Mouse (Mus musculus) forebrain, embryonic 12.5 days (tissue): ENCODE results near the gene Gm5148. TPM values are rescaled to one million over a fixed set of nuclear protein-coding genes. Genes with fewer than 3 reads are reported as not detected.
A peak's percentile ranks its signal among the peaks of the same experiment; 100 is the strongest.

Experiments used
- ATAC-seq: fragments of 200-750 bp; cut with Nextera tagmentation; 2 replicates; pipeline ENCODE4 v1.8.0; 2017; ENCODE audit warnings: moderate TSS enrichment; ENCODE audit not compliant: low FRiP score
- H3K27ac ChIP-seq: fragments of 300-500 bp; sonication (generic); 2 replicates; pipeline ENCODE4 v1.5.1; 2016; ENCODE audit warnings: mild to moderate bottlenecking
- H3K27me3 ChIP-seq: fragments of 300-500 bp; sonication (generic); 2 replicates; pipeline ENCODE4 v1.6.1; 2016; ENCODE audit warnings: mild to moderate bottlenecking
- H3K36me3 ChIP-seq: fragments of 300-500 bp; sonication (generic); replicated peaks from 2 replicates; pipeline ENCODE4 v1.6.1; 2016; ENCODE audit warnings: mild to moderate bottlenecking
- H3K4me1 ChIP-seq: fragments of 300-500 bp; sonication (generic); 2 replicates; pipeline ENCODE4 v1.6.1; 2016
- H3K4me2 ChIP-seq: fragments of 300-500 bp; sonication (generic); 2 replicates; pipeline ENCODE4 v1.6.1; 2016; ENCODE audit warnings: mild to moderate bottlenecking, moderate library complexity
- H3K4me3 ChIP-seq: fragments of 300-500 bp; sonication (generic); replicated peaks from 2 replicates; pipeline ENCODE4 v1.5.1; 2016; ENCODE audit warnings: mild to moderate bottlenecking
- H3K9ac ChIP-seq: fragments of 300-500 bp; sonication (generic); 2 replicates; pipeline ENCODE4 v1.6.1; 2016; ENCODE audit warnings: mild to moderate bottlenecking
- H3K9me3 ChIP-seq: fragments of 300-500 bp; sonication (generic); 2 replicates; pipeline ENCODE4 v1.6.1; 2016
- WGBS: fragments of 180-500 bp; shearing (Covaris S2); methylation state at CpG from one replicate; pipeline ENCODE4 v1.1.7; 2016; 5-methylcytosine and 5-hydroxymethylcytosine counted together
- polyA plus RNA-seq: library from polyadenylated mRNA; unstranded; fragments of >200 nt; fragmentation: Nextera tagmentation; extraction: Ambion mirVana; gene quantifications from 2 replicates; pipeline ENCODE4 v1.2.1, GENCODE M21; 2016

Gene Gm5148
- polyA plus RNA-seq, 1 experiment from 2014 or later = 4.3 TPM

GRCm38 (mm10) chr3:37757613-37758012 lies 33.3 kb upstream of the Gm5148 start:
- Histone ChIP-seq H3K4me3 (no peak overlapping the region), H3K4me1 (peaks cover 14% of the 10 kb centered on the region), H3K9me3 (no peaks in the 10 kb centered on the region), H3K36me3 (no peaks in the 10 kb centered on the region), H3K27me3 (peaks cover 6% of the 10 kb centered on the region; the same call in 1 of the 2 replicates), H3K4me2 (peak overlapping the region; percentile 40), H3K9ac (no peak overlapping the region), H3K27ac (no peak overlapping the region)
- ATAC-seq = peak; percentile 47; the same call in 1 of the 2 replicates
- WGBS = 16% methylated on average over 4 of the region's 4 CpGs

- no peaks in the 10 kb centered on the region for H3K9me3 ChIP-seq
- WGBS = 66% methylated on average over 2 of the region's 2 CpGs
- H3K27me3 ChIP-seq = peaks cover 5% of the 10 kb centered on the region; the same call in 1 of the 2 replicates
- H3K4me2 ChIP-seq = no peak overlapping the region
- no peak overlapping the region for H3K4me3 ChIP-seq
- no peak overlapping the region for H3K27ac ChIP-seq
- H3K9ac ChIP-seq = no peak overlapping the region
- H3K36me3 ChIP-seq = no peaks in the 10 kb centered on the region
- peaks cover 14% of the 10 kb centered on the region for H3K4me1 ChIP-seq
- ATAC-seq = no peak
Measured at GRCm38 (mm10) chr3:37756005-37756404, 31.7 kb upstream of the Gm5148 start.

GRCm38 (mm10) chr3:37754639-37755038 lies 30.3 kb upstream of the Gm5148 start:
- 91% methylated on average over 3 of the region's 3 CpGs for WGBS
- ATAC-seq = no peak

GRCm38 (mm10) chr3:37753148-37753547 lies 28.9 kb upstream of the Gm5148 start:
- Histone ChIP-seq H3K4me1 (peaks cover 8% of the 10 kb centered on the region), H3K27ac (no peak overlapping the region), H3K4me2 (no peak overlapping the region), H3K9me3 (no peaks in the 10 kb centered on the region), H3K27me3 (no peaks in the 10 kb centered on the region; the same call in 1 of the 2 replicates), H3K36me3 (no peaks in the 10 kb centered on the region), H3K9ac (no peak overlapping the region), H3K4me3 (no peak overlapping the region)
- 91% methylated on average over 3 of the region's 3 CpGs for WGBS
- no peak for ATAC-seq

More at GRCm38 (mm10) chr3:37754639-37755038, 30.3 kb upstream of the Gm5148 start:
- H3K27ac ChIP-seq = no peak overlapping the region
- H3K27me3 ChIP-seq = no peaks in the 10 kb centered on the region; the same call in 1 of the 2 replicates
- no peaks in the 10 kb centered on the region for H3K36me3 ChIP-seq
- no peak overlapping the region for H3K9ac ChIP-seq
- H3K4me2 ChIP-seq = no peak overlapping the region
- no peak overlapping the region for H3K4me3 ChIP-seq
- no peaks in the 10 kb centered on the region for H3K9me3 ChIP-seq
- peaks cover 14% of the 10 kb centered on the region for H3K4me1 ChIP-seq

GRCm38 (mm10) chr3:37748002-37748733 lies 23.9 kb upstream of the Gm5148 start:
- 89% methylated on average over 16 of the region's 16 CpGs for WGBS
- H3K4me2 ChIP-seq = no peak overlapping the region
- no peaks in the 10 kb centered on the region for H3K36me3 ChIP-seq
- no peaks in the 10 kb centered on the region for H3K9me3 ChIP-seq
- no peaks in the 10 kb centered on the region for H3K4me1 ChIP-seq
- H3K9ac ChIP-seq = no peak overlapping the region
- H3K4me3 ChIP-seq = no peak overlapping the region
- H3K27ac ChIP-seq = no peak overlapping the region
- H3K27me3 ChIP-seq = no peaks in the 10 kb centered on the region
- ATAC-seq = no peak

GRCm38 (mm10) chr3:37747258-37748001 lies 23.1 kb upstream of the Gm5148 start:
- WGBS = 85% methylated on average over 9 of the region's 9 CpGs
- Histone ChIP-seq H3K27me3 (no peaks in the 10 kb centered on the region), H3K9me3 (no peaks in the 10 kb centered on the region), H3K9ac (no peak overlapping the region), H3K36me3 (no peaks in the 10 kb centered on the region), H3K4me1 (no peaks in the 10 kb centered on the region), H3K4me3 (no peak overlapping the region), H3K4me2 (no peak overlapping the region), H3K27ac (no peak overlapping the region)
- ATAC-seq = no peak

- ATAC-seq = no peak
- Histone ChIP-seq H3K9me3 (no peaks in the 10 kb centered on the region), H3K27me3 (no peaks in the 10 kb centered on the region), H3K36me3 (no peaks in the 10 kb centered on the region), H3K4me2 (no peak overlapping the region), H3K27ac (no peak overlapping the region), H3K4me1 (no peaks in the 10 kb centered on the region), H3K9ac (no peak overlapping the region), H3K4me3 (no peak overlapping the region)
- WGBS = 80% methylated on average over 2 of the region's 2 CpGs
Measured at GRCm38 (mm10) chr3:37744050-37744449, 19.8 kb upstream of the Gm5148 start.

- H3K9me3 ChIP-seq = no peaks in the 10 kb centered on the region
- H3K36me3 ChIP-seq = no peaks in the 10 kb centered on the region
- no peak for ATAC-seq
- no peak overlapping the region for H3K4me2 ChIP-seq
- 0 out of 2 replicates have a peak, but pooled peaks cover 4% of the 10 kb centered on the region for H3K27me3 ChIP-seq
- 90% methylated on average over 7 of the region's 7 CpGs for WGBS
- no peak overlapping the region for H3K9ac ChIP-seq
- H3K27ac ChIP-seq = no peak overlapping the region
- peaks cover 4% of the 10 kb centered on the region; the same call in 1 of the 2 replicates for H3K4me1 ChIP-seq
- H3K4me3 ChIP-seq = no peak overlapping the region
Measured at GRCm38 (mm10) chr3:37739996-37740395, 15.7 kb upstream of the Gm5148 start.

GRCm38 (mm10) chr3:37738171-37738950 lies 14.1 kb upstream of the Gm5148 start:
- H3K4me3 ChIP-seq = no peak overlapping the region
- no peak overlapping the region for H3K4me2 ChIP-seq
- H3K9ac ChIP-seq = no peak overlapping the region
- H3K27me3 ChIP-seq = 0 out of 2 replicates have a peak, but pooled peaks cover 4% of the 10 kb centered on the region
- no peaks in the 10 kb centered on the region for H3K36me3 ChIP-seq
- no peak overlapping the region for H3K27ac ChIP-seq
- 82% methylated on average over 17 of the region's 17 CpGs for WGBS
- no peak for ATAC-seq
- peaks cover 4% of the 10 kb centered on the region; the same call in 1 of the 2 replicates for H3K4me1 ChIP-seq
- H3K9me3 ChIP-seq = no peaks in the 10 kb centered on the region

GRCm38 (mm10) chr3:37737407-37737806 lies 13.1 kb upstream of the Gm5148 start:
- H3K4me2 ChIP-seq = no peak overlapping the region
- no peak for ATAC-seq
- H3K27ac ChIP-seq = no peak overlapping the region
- H3K27me3 ChIP-seq = 0 out of 2 replicates have a peak, but pooled peaks cover 4% of the 10 kb centered on the region
- H3K9me3 ChIP-seq = no peaks in the 10 kb centered on the region
- no peak overlapping the region for H3K9ac ChIP-seq
- H3K4me3 ChIP-seq = no peak overlapping the region
- no peaks in the 10 kb centered on the region for H3K36me3 ChIP-seq
- peaks cover 4% of the 10 kb centered on the region; the same call in 1 of the 2 replicates for H3K4me1 ChIP-seq
- 76% methylated on average over 6 of the region's 6 CpGs for WGBS

GRCm38 (mm10) chr3:37735166-37735565 lies 10.9 kb upstream of the Gm5148 start:
- ATAC-seq = no peak

GRCm38 (mm10) chr3:37729142-37729541 lies 4.9 kb upstream of the Gm5148 start:
- peaks cover 20% of the 10 kb centered on the region for H3K27me3 ChIP-seq
- H3K9me3 ChIP-seq = no peaks in the 10 kb centered on the region
- H3K4me1 ChIP-seq = peaks cover 14% of the 10 kb centered on the region
- H3K4me2 ChIP-seq = no peak overlapping the region
- 73% methylated on average over 4 of the region's 4 CpGs for WGBS
- no peak overlapping the region for H3K27ac ChIP-seq
- H3K36me3 ChIP-seq = no peaks in the 10 kb centered on the region
- no peak for ATAC-seq
- no peak overlapping the region for H3K4me3 ChIP-seq
- no peak overlapping the region for H3K9ac ChIP-seq

More at GRCm38 (mm10) chr3:37735166-37735565, 10.9 kb upstream of the Gm5148 start:
- H3K4me1 ChIP-seq = peaks cover 4% of the 10 kb centered on the region; the same call in 1 of the 2 replicates
- 81% methylated on average over 6 of the region's 6 CpGs for WGBS
- H3K4me3 ChIP-seq = no peak overlapping the region
- no peak overlapping the region for H3K4me2 ChIP-seq
- H3K9me3 ChIP-seq = no peaks in the 10 kb centered on the region
- no peaks in the 10 kb centered on the region for H3K36me3 ChIP-seq
- no peak overlapping the region for H3K27ac ChIP-seq
- H3K27me3 ChIP-seq = 0 out of 2 replicates have a peak, but pooled peaks cover 4% of the 10 kb centered on the region
- no peak overlapping the region for H3K9ac ChIP-seq
